Mouse (Mus musculus) gonadal fat pad, adult 2 months (tissue): ENCODE results near the gene Uvssa. TPM values are rescaled to one million over a fixed set of nuclear protein-coding genes. Genes with fewer than 3 reads are reported as not detected.

Source experiments
- DNase-seq: peaks from one replicate; pipeline ENCODE4 v3.0.0-alpha.2; 2012; ENCODE audit warnings: low read depth
- polyA plus RNA-seq: library from polyadenylated mRNA; depleted of rRNA; stranded (reverse); fragments of >200 nt; gene quantifications from 2 replicates; pipeline ENCODE4 v1.2.3, GENCODE M21; 2012; rRNA removed

The Uvssa gene
- polyA plus RNA-seq, 1 experiment = 8.7 TPM

DNA sequence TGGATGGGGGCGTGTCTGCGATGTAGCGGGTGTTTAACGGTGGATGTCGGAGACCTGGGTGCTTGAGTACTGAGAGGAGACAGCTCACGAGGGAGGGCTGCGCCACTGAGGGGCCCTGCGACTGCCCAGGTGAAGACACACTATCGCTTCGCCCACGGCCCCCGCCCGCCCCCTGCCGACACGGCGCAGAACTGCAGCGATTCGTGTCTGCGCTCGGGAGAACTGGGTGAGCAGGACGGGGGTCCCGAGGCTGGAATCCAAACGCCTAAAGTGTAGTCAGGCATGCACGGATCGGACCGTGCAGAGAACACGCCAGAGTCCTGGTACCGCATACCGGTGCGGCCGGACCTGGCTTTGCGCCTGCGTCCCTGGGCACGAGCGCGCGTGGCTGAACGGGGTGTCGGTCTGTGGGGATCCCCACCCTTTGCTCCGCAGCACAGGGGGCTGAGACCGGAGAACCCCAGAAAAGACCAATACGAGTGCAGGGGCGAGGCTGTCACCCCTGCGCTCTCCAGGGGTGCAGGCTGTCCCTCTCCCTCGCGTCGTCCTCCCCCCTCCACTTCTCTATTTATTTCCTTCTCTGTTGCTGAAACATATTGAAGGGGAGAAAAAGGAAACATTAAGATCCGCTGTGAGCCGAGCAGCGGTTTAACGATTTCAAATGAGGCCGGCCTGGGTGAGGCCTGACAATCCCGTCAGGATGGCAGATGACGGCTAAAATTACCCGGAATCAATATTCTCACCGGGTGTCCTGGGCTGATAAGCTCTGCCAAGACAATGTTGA, 64.8 kb downstream of the Uvssa start:
- DNase-seq = no peak

DNA sequence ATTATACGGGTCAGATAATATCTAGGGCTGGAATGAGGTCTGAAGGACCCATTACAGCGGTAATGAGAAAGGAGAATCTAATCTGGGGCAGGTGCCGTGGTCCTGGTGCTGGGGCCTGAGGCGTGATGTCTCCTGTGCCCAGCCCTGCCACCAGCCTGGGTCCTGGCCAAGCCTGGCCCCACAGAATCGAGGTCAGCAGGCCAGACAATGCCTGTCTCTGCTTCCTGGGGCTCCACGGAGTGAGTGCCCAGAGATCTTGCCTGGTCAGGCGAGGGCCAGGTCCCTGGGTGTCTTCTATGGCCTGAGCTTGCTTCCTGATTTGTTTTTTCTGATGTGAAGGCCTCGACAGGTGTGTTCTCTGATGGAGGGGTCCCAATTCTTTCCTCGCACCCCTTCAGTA, 65.4 kb downstream of the Uvssa start:
- no peak for DNase-seq

DNA sequence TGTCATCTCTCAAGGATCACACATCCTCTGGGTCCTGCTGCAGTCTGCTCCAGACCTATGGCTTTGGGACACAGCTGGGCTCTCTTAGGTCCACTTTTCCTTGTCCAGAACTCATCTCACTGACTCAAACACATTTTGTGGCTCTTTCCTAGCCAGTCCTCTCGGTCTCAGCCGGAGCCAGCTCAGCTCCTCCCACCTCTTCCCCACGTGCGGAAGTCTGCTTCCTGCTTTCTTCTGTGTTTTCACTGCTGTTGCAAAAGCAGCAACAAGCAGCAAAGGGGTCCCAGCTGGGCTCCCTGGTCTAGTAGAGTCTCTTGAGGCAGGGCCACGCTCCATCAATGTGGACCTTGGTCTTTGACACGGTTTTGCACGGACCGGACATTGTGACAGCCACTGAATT, 77.4 kb downstream of the Uvssa start:
- no peak for DNase-seq

DNA sequence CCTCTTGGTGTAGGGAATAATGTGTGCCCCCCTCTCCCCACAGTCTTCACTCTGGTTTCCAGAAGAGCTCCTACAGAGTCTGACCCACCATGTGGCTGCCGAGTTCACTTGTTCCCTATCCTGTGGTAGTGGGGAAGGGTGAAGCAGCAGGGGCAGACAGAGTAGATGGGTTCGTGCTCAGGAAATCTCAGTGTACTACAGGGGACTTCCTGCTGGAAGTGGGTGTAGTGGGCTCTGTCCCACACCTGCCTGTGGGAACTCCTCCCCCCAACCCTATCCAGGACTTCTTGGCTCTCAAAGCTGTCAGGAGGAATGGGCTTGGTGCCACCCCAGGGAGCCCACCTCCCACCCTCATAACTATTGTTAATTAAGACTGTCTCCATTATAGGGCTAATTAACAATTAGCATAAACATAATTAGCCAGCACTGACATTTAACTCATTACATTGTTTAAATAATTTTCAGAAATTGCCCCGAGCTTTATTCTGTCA, 79.8 kb downstream of the Uvssa start:
- no peak for DNase-seq

DNA sequence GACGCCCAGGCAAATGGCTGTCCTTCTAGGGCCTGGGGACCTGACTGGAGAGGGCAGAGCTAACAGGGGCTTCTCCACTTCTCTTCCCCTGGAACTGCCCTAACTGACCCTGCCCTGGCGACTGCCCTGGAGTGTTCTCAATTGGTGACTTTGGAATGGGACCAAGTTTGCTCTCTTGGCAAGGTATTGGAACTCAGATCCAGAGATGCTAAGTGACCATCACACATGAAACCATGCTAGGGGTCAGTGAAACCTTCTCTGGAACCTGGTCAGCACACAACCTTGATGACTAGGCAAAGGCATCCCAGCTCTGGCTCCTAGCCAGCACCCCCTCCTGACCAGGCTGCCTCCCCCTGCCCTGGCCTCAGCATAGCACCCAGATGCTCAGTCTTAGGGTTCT, 80.8 kb downstream of the Uvssa start:
- DNase-seq = no peak

DNA sequence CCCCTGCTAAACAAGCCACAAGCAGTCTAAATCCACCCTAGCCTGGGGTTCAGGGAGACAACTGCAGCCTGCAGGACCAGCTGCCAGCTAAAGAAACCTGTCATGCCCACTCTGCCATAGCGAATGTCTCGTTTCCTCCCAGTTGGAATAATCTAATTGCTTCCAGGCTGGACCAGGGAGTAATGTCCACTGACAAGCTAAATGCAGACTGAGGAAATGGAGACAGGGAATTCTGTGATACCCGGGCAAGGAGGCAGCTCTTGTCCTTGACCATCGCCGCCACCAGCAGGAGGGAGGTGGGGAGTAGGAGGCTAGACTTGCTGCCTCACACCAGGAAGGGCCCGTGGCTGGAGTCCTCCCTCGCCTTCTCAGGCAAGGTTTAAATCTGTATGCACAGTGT, 86.0 kb downstream of the Uvssa start:
- DNase-seq = no peak

DNA sequence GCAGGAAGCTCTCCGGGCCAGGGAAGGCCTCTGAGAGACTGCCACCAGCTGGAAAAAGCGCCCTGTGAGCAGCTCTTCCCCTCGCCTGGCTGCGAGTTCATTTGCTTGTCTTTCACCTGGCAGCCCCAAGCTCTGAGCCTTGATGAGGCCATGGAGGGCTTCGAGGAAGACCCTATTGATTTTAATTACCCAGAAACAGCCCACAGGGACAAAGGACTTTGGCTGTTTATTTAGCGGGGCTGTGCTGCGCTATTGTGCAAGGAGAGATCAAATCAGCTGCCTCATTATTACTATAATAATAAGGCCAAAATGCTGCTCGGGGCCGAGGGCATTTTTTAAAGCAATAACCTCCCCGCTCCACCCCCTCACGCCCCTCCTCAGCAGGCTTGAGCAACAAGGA, 87.1 kb downstream of the Uvssa start:
- no peak for DNase-seq

Other genes starting within 250 kb of the Uvssa start
- 12.1 and 28.5 TPM in 2 replicates for gene Spon2, start 160.1 kb upstream of the Uvssa start, polyA plus RNA-seq
- 181 and 240 TPM in 2 replicates for gene Ctbp1, start 103.6 kb upstream of the Uvssa start, polyA plus RNA-seq
- gene Maea, start 43.0 kb upstream of the Uvssa start, polyA plus RNA-seq = 107 and 129 TPM in 2 replicates
- gene Nkx1-1, start 55.4 kb downstream of the Uvssa start, polyA plus RNA-seq = not detected in 2 replicates